Mouse (Mus musculus) T-helper 17 cell (primary cell): Measurements from ENCODE around the gene Wdr20.
"Not testable (repeated sequence)": the region's sequence is repeated elsewhere in the genome, so short reads cannot be mapped to it uniquely, and the experiment has no call there.

Experiments
- in situ Hi-C, 2 experiments: fragments of 300-600 bp; cut with MboI, MseI; formaldehyde crosslinking; loops; 1 replicate in 1 of 2; 2 replicates in 1 of 2; pipeline ENCODE4 v1.15.1; 2025; ENCODE audit warnings: high pct_unique_total_duplicates in 2 of 2

Gene Wdr20

DNA sequence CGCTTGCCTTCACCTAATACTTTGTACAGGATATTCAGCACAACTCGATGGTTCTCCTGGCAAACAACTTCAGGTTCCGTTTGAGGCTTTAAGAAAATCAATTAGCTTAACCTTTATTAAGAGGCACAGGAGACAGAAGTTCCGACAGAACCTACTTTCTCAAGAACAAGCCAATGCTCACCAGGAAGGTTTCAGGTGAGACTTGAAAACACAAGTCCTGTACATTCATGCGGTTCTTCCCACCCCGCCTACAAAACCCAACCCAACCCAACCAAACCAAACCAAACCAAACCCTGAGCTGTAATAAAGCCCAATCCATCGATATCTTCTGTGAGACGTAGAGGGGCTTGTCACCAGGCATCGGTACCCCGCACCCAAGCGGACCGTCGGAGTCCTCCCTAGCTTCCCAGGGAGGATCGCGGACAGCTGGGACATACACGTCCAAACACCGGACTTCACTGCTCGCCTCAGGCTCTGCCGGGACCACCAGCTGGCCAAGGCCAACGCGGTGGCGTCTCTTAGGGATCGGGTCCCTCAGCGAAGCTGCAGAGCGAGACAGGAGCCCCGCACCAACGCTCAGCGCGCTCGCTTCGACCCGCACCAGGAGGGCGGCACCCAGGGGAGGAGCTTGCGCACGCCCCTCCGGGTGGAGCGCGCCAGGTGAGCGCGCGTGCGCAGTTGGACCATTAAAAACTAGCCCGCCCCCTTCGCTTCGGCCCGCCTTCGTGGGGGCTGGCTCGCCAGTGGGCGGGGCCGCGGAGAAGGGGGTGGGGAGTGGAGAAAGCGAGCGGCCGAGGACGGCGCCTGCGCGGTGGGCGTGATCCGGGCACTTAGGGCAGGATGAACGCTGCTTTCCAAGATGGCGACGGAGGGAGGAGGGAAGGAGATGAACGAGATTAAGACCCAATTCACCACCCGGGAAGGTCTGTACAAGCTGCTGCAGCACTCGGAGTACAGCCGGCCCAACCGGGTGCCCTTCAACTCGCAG, at the start of gene Wdr20:
Gene Wdr20 (plus strand): TSS at position 775 of the 988 bp plus-strand sequence.
- in situ Hi-C loops, result loop anchor here in 1 of 2 experiments (10.0 kb wide), 1 partner anchor 1933 kb away; no protein-coding TSS in a partner anchor

DNA sequence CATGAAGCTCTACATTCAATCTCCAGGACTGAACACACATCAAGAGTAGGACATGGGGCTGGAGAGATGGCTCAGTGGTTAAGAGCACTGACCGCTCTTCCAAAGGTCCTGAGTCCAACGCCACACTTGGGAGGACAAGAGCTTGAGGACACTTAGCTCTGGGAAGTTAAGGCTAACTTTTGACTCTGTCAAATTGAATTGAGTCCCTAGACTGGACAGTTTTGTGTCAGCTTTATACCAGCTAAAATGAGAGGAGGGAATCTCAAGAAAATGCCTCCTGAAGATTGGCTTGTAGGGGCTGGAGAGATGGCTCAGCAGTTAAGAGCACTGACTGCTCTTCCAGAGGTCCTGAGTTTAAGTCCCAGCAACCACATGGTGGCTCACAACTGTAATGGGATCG, 48.8 kb upstream of the Wdr20 start:
- in situ Hi-C loops, result not testable (repeated sequence)

DNA sequence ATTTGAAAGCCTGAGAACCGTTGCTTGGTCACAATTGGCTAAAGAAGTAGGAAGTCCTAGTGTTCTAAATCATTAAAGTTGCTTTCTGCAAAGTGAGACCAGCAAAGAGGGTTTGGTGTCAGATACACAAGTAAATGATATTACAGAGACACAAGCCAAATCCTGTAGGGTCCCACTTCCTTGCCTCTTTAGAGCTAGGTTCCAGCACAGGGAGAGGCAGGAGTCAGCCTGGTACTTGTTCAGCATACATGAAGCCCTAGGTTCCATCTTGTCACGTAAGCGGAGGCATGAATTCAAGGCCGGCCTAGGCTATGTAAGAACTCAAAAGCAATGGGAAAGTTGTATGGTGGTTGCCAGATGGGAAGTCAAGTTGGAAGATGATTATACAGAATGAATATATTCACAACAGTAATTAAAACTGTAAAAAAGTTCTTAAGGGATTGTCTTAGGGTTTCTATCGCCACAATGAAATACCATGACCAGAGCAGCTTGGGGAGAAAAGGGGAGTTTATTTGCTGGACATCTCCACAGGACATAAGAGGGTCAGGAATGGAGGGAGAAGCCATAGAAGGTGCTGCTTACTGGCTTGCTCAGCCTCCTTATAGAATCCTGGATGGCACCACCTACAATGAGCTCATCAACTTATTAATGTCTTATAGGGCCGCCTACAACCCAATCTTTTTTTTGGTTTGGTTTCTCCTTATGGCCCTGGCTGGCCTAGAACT, 47.7 kb upstream of the Wdr20 start:
- in situ Hi-C loops, result no loop called here

DNA sequence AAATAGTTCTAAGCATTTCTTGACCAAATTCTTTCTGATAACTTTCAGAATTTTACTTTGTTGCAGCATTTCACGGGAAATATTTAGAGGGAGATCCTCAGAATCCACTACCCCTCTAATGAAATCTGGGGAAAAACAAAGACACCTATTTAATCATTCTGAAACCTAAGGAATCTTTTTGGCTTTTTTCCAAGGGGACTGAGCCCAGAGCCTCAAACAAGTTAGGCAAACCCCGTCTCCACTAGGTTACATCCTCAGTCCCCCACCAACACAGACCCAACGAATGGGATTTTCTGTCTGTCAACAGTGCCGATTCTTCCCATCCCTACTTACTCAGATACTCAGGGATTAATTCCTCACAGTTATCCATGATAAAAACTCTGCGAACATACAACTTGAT, 44.4 kb upstream of the Wdr20 start:
- in situ Hi-C loops, result not testable (repeated sequence)

DNA sequence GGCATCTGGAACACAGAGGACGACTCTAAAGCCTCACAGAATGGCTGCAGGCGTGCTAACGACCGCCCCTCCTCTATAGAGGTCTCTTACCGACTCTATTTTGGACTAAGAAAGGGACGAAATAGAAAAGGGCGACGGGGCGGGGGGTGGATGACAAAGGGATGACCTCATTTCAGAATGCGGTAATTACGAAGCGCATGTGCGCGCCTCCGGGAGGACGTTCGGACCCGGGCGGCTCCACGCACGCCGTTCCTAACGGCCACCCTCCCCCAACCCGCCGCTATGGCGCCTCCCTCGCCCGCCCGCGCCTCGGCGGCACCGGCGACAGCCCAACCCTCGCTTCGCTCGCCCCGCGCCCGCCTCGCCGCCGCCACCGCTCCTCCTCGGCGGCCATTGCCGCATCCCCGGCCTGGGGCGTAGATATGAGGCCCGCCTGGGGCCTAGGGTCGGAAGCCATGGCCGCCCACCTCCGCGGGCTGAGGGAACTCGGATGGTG, 42.0 kb upstream of the Wdr20 start:
- in situ Hi-C loops, result no loop called here

DNA sequence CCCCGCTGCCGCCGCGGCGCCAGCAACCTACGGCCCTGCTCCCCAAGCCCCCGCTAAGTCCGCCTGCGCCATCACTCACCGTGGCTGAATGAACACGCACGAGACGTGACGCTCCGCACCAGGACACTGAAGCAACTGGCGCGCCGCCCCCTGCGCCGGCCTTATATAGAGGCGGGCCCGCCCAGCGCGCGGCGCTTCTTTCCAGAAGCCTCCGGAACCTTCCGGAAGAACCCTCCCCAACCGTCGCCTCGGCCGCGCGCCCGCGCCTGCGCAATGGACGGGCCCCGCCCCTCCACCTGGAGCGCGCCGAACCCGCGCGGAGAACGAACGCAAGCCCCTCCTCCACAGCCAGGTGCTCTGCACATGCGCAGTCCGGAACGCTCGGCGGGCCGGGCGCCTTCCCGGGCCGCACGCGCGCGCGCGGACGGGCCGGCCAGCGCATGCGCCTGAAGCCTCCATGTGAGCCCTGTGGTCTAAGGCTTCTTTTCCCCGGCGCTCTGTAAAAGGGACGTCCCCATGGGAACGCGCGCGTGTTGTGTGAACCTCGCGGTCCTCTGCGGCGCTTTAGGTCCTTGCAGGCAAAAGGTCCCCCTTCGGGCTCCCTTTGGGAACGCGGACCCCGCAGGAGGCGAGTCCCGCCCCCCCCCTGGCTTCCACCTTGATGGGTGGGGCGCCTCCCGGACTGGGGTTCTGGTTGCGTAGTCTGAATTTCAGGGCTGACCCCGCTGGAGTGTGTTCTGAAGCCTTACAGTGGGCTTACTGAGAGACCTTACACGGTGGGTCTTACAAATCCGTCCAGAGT, 41.4 kb upstream of the Wdr20 start:
- in situ Hi-C loops, result no loop called here

DNA sequence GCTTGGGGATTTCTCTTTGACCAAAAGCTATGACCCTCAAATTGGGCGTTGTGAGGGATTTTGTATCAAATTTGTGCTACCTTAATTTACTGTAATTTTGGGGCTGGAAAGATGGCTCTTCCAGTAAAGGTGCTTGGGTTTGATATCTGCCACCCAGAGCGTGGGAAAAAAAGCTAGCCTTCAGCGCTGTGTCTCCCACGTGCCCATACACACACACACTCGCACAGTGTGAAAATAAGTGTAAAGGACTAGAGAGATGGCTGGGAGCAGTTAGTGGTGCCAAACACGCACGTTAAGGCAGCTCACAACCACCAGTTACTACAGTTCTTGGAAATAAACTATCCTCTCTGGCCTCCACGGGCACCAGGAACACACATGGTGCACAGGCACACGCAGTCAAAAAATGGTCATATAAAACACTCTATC, 40.8 kb upstream of the Wdr20 start:
- in situ Hi-C loops, result no loop called here

DNA sequence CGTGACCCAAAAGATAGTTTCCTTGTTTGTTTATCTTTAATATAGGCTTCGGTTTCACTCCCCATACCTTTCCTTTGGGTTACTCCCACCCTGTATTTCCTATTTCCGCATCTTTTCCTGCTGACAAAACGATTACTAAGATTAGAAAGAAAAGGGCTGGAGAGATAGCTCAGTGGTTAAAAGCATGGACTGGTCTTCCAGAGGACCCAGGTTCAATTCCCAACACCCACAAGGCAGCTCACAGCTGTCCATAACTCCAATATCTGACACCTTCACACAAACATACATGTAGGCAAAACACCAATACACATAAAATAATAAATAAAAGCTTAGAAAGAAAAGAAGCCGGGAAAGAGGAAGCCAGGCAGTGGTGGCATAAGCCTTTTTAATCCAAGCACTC, 40.3 kb upstream of the Wdr20 start:
- in situ Hi-C loops, result no loop called here

DNA sequence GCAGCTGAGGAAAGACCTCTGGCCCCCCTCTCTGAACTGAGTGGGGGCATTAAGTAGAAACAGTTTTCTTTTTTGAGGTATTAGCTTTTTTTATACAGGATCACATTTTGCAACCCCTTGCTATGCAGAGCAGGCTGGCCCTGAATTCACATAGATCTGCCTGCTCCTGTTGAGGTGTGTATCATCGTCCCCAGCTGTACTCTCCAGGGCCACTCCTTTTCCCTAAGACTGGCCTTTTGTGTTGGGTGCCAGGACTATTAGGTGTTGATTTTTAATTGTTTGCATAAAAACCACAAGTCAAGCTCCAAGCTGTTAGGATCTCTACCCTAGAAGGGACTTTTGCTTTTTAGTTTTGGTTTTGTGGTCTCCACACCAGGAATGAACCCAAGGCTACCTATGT, 39.7 kb upstream of the Wdr20 start:
- in situ Hi-C loops, result no loop called here

DNA sequence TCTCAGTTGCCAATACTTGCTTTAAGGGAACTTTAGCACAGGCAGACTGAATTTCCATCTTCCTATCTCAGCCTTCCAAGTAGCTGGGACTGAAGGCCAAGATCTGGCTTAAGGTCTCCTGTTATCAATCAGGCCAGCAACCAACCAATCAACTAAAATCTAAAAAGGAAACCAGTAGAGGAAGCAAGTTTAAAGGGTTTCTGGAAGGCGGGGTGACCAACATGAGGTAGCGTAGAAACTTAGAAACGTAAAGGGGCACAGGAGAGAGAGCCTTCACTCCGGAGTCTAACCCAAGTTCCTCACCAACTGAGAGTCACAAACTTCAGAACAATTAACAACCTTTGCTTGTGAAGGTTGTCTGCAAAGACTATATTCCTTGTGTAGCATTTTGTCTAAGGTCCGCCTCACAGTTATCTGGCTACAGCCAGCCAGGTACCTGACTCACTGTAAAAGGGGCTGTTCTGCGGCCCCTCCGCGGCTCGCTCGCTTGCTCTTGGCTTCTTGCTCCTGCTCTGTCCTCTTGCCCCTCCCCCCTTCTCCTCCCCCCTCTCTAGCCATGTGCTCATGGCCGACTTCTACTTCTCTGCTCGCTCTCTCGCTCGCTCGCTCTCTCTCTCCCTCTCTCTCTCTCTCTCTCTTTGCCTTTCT, 39.1 kb upstream of the Wdr20 start:
- in situ Hi-C loops, result no loop called here

DNA sequence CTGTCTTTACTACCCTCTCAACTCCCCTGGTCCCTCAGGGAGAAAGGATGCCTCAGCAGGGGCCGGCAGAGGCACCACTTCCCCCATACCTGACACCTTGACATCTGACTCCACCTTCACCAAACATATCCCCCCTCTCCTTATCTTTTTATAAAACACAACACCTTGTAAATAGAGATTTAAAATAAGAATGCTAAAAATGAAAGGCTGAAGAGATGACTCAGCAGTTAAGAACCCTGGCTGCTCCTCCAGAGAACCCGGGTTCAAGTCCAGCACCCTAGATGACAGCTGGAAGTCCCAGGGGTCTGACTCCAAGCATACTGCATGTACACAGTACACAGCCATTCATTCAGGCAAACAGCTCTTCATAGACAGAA, 38.6 kb upstream of the Wdr20 start:
- in situ Hi-C loops, result no loop called here

DNA sequence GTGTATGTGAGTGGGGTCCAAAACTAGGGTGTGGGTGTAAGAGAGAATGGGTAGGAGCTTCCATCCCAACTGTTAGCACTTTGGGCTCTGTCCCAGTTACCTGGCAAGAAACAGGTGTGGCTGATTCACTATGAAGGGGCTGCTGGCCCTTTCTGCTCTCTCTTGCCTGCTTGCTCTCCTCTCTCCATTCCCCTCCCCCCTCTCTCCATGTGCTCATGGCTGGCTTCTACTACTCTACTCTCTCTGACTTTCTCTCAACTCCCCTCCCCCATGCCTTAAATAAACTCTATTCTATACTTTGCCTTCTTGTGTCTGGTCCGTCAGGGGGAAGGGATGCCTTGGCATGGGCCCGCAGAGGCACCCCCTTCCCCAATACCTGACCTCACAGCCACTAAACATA, 37.0 kb upstream of the Wdr20 start:
- in situ Hi-C loops, result loop anchor here (10.0 to 25.0 kb wide), 2 partner anchors 837 to 1884 kb away; partner anchors contain the start of genes Eif5 (in 1 of the 2) and Inf2 (in 1 of the 2)

DNA sequence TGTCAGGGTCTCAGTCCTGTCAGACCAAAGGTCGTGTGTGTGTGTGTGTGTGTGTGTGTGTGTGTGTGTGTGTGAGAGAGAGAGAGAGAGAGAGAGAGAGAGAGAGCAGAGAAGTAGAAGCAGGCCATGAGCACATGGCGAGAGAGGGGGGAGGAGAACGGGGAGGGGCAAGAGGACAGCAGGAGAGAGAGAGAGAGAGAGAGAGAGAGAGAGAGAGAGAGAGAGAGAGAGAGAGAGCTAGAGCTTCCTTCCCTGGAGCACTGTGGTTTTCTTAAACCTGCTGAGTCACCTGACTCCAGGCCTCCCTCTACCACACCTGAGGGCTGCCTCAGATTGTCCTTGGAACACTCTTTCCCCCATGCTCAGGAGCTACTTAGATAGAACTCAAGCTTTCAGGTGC, 36.4 kb upstream of the Wdr20 start:
- in situ Hi-C loops, result loop anchor here (10.0 to 25.0 kb wide), 2 partner anchors 836 to 1883 kb away; partner anchors contain the start of genes Eif5 (in 1 of the 2) and Inf2 (in 1 of the 2)

DNA sequence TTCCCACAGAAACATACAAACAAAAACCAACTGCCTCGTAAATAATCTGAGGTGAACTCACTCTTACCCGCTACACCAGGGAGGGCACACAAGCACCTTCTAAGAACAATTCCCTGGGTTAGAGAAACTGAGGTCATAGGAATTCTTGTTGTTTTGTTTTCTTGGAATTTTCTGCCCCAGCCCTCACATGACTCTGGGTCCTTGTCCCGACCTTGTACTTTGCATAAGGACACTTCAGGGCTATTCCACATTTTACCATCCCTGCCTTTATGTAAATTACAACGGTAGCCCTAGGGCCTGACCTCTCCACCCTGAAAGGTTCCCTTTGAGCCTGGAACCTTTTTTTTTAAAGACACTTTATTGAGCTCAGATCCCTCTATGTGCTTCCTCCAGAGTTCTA, 35.2 kb upstream of the Wdr20 start, which contains the start of gene Hsp90aa1:
Gene Hsp90aa1 (minus strand): TSS at position 173 of the 400 bp plus-strand sequence.
- in situ Hi-C loops, result loop anchor here (10.0 to 25.0 kb wide), 2 partner anchors 835 to 1882 kb away; partner anchors contain the start of genes Eif5 (in 1 of the 2) and Inf2 (in 1 of the 2)

DNA sequence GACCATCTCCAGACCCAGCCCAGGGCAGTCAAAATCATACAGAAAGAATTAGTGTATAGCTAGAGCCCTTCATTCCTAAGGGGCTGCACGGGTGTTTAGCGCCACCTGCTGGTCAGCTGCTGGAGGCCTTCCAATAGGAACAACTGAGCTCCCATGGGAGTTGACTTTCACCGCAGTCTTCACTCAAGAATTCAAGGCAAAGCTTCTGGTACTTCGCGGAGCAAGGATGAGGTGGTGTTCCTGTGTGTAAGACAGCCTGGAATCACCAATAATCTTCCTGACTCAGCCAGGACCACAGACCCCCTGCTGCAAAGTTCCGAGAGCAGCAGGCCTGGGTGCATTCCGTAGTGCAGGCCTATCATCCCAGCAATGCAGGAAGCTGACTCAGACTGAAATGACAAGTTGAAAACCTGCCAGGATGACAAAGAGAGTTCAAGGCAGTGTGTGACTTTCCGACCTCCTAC, 34.7 kb upstream of the Wdr20 start:
- in situ Hi-C loops, result loop anchor here (10.0 to 25.0 kb wide), 2 partner anchors 834 to 1882 kb away; partner anchors contain the start of genes Eif5 (in 1 of the 2) and Inf2 (in 1 of the 2)

DNA sequence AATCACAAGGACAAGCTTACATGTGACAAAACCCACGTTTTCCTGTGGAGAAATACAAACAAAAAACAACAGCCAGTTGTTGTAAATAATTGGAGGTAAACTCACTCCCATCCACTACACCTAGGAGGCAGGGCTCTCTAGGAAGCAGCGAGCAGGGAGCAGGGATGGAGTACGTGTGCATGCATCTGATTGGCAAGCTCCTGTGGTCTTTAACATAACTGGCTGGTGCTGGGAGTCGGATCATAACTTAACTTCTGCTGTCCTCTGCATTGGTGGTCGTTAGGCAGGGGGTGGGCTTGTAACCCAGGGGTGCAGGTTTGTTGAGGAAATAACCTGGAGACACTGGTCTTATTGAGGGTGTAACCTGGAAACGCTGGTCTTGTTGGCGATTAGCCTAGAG, 34.1 kb upstream of the Wdr20 start:
- in situ Hi-C loops, result loop anchor here (10.0 to 25.0 kb wide), 2 partner anchors 834 to 1881 kb away; partner anchors contain the start of genes Eif5 (in 1 of the 2) and Inf2 (in 1 of the 2)

DNA sequence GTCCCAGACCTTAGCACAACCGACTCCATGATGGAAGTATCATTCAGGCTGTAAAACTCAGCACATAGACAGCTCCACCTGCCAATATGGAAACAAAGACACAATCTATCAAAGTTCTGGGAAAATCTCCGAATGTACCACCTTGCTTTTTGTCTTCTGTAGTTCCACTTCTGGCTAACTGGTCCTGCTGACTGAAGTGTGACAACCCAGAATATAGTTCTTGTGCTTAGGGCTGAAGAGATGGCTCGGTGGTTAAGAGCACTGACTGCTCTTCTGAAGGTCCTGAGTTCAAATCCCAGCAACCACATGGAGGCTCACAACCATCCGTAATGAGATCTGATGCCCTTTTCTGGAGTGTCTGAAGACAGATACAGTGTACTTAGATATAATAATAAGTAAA, 32.3 kb upstream of the Wdr20 start:
- in situ Hi-C loops, result loop anchor here (5.0 to 25.0 kb wide), 3 partner anchors 127 to 1879 kb away; partner anchors contain the start of genes Eif5 (in 1 of the 2) and Inf2 (in 1 of the 2)

DNA sequence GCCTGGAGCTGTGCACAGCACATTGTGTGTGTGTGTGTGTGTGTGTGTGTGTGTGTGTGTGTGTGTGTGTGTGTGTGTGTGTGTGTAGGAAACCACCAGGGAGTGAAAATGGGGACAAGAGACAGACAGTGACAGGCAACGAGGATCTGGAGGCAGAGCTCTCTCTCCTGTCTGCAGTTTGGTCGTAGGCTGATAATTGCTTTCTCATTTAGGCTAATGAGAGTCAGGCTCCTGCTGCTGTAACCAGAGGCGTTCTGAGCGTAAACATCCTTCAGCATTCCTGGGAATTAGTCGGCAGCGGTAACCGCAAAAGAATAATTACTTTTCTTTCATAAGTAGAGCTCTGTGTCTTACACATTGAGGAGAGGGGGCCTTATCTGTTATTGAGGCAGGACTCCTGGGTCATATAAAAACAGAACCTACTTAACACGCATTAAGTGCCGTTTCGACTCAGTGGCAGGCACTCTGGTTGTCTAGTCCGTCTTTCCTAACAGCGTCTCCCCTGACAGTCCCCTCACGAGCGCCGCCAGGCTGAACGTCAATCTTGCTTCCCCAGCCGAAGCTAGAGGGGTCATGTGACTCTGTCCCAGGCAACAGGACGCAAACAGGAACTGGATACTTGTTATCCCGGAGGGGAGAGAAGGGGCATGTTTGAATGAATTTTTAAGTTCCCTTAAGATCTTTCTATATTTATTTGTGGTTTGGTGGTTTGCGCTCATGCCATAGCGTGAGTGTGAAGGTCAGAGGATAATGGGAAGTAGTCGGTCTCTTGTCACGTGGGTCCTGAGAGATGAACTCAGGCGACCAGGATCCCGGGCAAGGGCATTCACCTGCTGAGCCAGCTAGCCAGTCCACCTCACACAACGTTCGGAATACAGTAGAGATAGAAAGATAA, 31.2 kb upstream of the Wdr20 start:
- in situ Hi-C loops, result loop anchor here (5.0 to 25.0 kb wide), 3 partner anchors 126 to 1878 kb away; partner anchors contain the start of genes Eif5 (in 1 of the 2) and Inf2 (in 1 of the 2)

DNA sequence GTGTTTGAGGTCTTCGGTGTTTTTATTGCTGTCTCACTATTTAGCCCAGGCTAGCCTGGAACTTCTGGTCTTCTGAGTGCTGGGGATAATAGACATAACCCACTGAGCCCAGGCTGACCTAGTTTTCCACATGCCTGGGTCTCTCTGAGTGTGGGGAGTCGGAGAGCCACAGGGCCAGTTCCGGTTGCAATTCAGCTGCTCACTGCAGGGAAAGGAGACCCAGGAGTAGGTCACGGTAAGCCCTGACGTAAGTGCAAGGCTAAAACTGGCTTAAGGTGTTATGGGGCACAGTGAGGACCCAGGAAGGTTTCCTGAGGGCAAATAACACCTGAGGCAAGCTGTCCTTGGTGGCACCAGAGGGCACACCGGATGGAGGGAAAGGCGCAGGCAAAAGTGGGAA, 30.3 kb upstream of the Wdr20 start:
- in situ Hi-C loops, result loop anchor here (5.0 to 25.0 kb wide), 3 partner anchors 125 to 1877 kb away; partner anchors contain the start of genes Eif5 (in 1 of the 2) and Inf2 (in 1 of the 2)
